Mouse (Mus musculus) heart, postnatal 4 days (tissue): ENCODE measurements at regions not wholly inside any gene's neighbourhood (a gene's known extent, or its start where the extent isn't known, plus 50 kb on each side); places are given as distances from the start of the nearest gene placed in this dataset.

Experiments
- DNase-seq: peaks from one replicate; pipeline ENCODE4 v3.0.0; 2021

- DNase-seq, result no peak
Measured at GRCm38 (mm10) chr10:37589889-37590288, 451.2 kb upstream of the Marcks start.

GRCm38 (mm10) chr10:37589009-37589408, 450.3 kb upstream of the Marcks start:
- DNase-seq, result no peak

GRCm38 (mm10) chr10:37571171-37571570, 432.5 kb upstream of the Marcks start:
- DNase-seq, result no peak

GRCm38 (mm10) chr10:37561705-37562104, 423.0 kb upstream of the Marcks start:
- no peak for DNase-seq

- DNase-seq, result no peak
Measured at GRCm38 (mm10) chr10:37549446-37549845, 410.7 kb upstream of the Marcks start.

- no peak for DNase-seq
Measured at GRCm38 (mm10) chr10:37540703-37541102, 402.0 kb upstream of the Marcks start.

- no peak for DNase-seq
Measured at GRCm38 (mm10) chr10:37505966-37506615, 367.4 kb upstream of the Marcks start.

- no peak for DNase-seq
Measured at GRCm38 (mm10) chr10:37504468-37504867, 365.7 kb upstream of the Marcks start.

- DNase-seq, result no peak
Measured at GRCm38 (mm10) chr10:37502505-37502904, 363.8 kb upstream of the Marcks start.

GRCm38 (mm10) chr10:37501043-37501442, 362.3 kb upstream of the Marcks start:
- DNase-seq, result no peak

GRCm38 (mm10) chr10:37495467-37495866, 356.7 kb upstream of the Marcks start:
- no peak for DNase-seq

- DNase-seq, result no peak
Measured at GRCm38 (mm10) chr10:37494552-37495166, 355.9 kb upstream of the Marcks start.

- no peak for DNase-seq
Measured at GRCm38 (mm10) chr10:37494098-37494497, 355.4 kb upstream of the Marcks start.

- no peak for DNase-seq
Measured at GRCm38 (mm10) chr10:37484311-37485023, 345.7 kb upstream of the Marcks start.

- DNase-seq, result peak; percentile 13
Measured at GRCm38 (mm10) chr10:37483521-37483920, 344.8 kb upstream of the Marcks start.

- DNase-seq, result no peak
Measured at GRCm38 (mm10) chr10:37481879-37482278, 343.2 kb upstream of the Marcks start.

GRCm38 (mm10) chr10:37480331-37480730, 341.6 kb upstream of the Marcks start:
- no peak for DNase-seq

GRCm38 (mm10) chr10:37478108-37478507, 339.4 kb upstream of the Marcks start:
- no peak for DNase-seq

- no peak for DNase-seq
Measured at GRCm38 (mm10) chr10:37473086-37473485, 334.4 kb upstream of the Marcks start.

GRCm38 (mm10) chr10:37457384-37457783, 318.7 kb upstream of the Marcks start:
- no peak for DNase-seq

- DNase-seq, result no peak
Measured at GRCm38 (mm10) chr10:37449894-37450293, 311.2 kb upstream of the Marcks start.

GRCm38 (mm10) chr10:37447333-37448204, 308.8 kb upstream of the Marcks start:
- peak; percentile 12 for DNase-seq
